Mouse (Mus musculus): ENCODE measurements around the gene Cmip.

- no peak for TF ChIP-seq POLR2A (IDR thresholded peaks at IDR 0.05; ENCODE audit: insufficient read depth, low read depth, low read length)
- no peak for TF ChIP-seq CTCF (IDR thresholded peaks at IDR 0.05; ENCODE audit: insufficient read depth, low read depth, low read length)
Observed at GRCm38 (mm10) chr8:117315727-117316126, 58.9 kb downstream of the Cmip start.
